Mouse (Mus musculus) embryonic facial prominence, embryonic 13.5 days (tissue): Measurements from ENCODE around the gene Lrig3. TPM values are rescaled to one million over a fixed set of nuclear protein-coding genes. Genes with fewer than 3 reads are reported as not detected.

Experiments used
- ATAC-seq: fragments of 200-750 bp; cut with Nextera tagmentation; 2 replicates; pipeline ENCODE4 v1.8.0; 2017; ENCODE audit warnings: low read depth; ENCODE audit not compliant: insufficient number of reproducible peaks, insufficient read depth, low FRiP score, low TSS enrichment
- H3K27ac ChIP-seq: fragments of 300-500 bp; sonication (generic); 2 replicates; pipeline ENCODE4 v1.5.1; 2015; ENCODE audit warnings: moderate library complexity, mild to moderate bottlenecking, inconsistent platforms
- H3K27me3 ChIP-seq: fragments of 300-500 bp; sonication (generic); 2 replicates; pipeline ENCODE4 v1.6.1; 2015; ENCODE audit warnings: mild to moderate bottlenecking, inconsistent platforms
- H3K36me3 ChIP-seq: fragments of 300-500 bp; sonication (generic); 2 replicates; pipeline ENCODE4 v1.6.1; 2015; ENCODE audit warnings: mild to moderate bottlenecking, inconsistent platforms
- H3K4me1 ChIP-seq: fragments of 300-500 bp; sonication (generic); 2 replicates; pipeline ENCODE4 v1.6.1; 2015; ENCODE audit warnings: inconsistent platforms
- H3K4me2 ChIP-seq: fragments of 300-500 bp; sonication (generic); 2 replicates; pipeline ENCODE4 v1.6.1; 2015; ENCODE audit warnings: moderate library complexity, mild to moderate bottlenecking, inconsistent platforms
- H3K4me3 ChIP-seq: fragments of 300-500 bp; sonication (generic); 2 replicates; pipeline ENCODE4 v1.5.1; 2015; ENCODE audit warnings: mild to moderate bottlenecking, inconsistent platforms
- H3K9ac ChIP-seq: fragments of 300-500 bp; sonication (generic); 2 replicates; pipeline ENCODE4 v1.6.1; 2015; ENCODE audit warnings: mild to moderate bottlenecking, inconsistent platforms
- H3K9me3 ChIP-seq: fragments of 300-500 bp; sonication (generic); 2 replicates; pipeline ENCODE4 v1.6.1; 2016; ENCODE audit warnings: inconsistent platforms
- WGBS: fragments of 180-500 bp; shearing (Covaris S2); methylation state at CpG from one replicate; pipeline ENCODE4 v1.1.7; 2015; ENCODE audit warnings: mixed read lengths; 5-methylcytosine and 5-hydroxymethylcytosine counted together
- polyA plus RNA-seq: library from polyadenylated mRNA; unstranded; fragments of >200 nt; fragmentation: Nextera tagmentation; extraction: Ambion mirVana; gene quantifications from 2 replicates; pipeline ENCODE4 v1.2.1, GENCODE M21; 2015

Gene Lrig3
- polyA plus RNA-seq, 1 experiment from 2014 or later: 37.4 TPM

DNA sequence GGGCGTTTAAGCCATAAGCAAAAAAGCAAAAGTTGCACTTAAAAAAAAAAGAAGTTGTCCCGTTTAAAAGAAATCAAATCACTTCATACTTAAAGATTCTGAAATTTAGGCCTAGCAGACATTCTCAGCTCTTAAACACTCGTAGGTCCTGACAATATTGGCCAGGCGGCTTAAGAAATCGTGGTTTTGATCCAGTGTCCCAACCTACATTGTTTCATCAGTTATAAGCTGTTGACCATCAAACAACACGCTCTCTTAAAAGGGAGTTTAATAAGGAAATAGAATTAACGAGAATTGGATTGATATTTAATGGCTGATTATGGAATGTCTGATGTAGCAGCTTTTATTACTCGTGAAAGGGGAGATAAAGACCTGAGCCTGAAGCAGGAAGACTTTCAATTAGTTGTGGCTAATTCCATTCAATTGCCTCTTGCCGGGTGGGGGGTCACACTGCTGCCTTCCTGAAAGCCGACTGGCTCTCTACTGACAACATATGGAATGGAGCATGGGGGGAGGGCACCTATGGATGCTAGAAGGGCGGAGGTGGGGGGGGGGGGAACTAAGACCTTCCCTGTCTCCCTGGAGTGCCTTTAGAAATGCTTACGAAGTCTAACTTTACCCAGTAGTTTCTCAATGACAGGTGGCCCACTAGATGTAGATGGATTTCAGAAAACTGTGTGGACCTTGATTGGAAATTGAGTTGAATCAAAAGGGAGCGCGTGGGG, 1.6 kb downstream of the Lrig3 start:
- peaks cover 30% of the 10 kb centered on the region for H3K4me1 ChIP-seq
- WGBS: 5% methylated on average over 14 of the region's 14 CpGs
- no peak for ATAC-seq
- H3K4me2 ChIP-seq: peak overlapping the region; percentile 64
- H3K9ac ChIP-seq: peak overlapping the region; percentile 100
- H3K4me3 ChIP-seq: peak overlapping the region; percentile 96
- H3K9me3 ChIP-seq: no peaks in the 10 kb centered on the region
- H3K27me3 ChIP-seq: no peaks in the 10 kb centered on the region
- peak overlapping the region; percentile 93 for H3K27ac ChIP-seq
- H3K36me3 ChIP-seq: peaks cover 3% of the 10 kb centered on the region

DNA sequence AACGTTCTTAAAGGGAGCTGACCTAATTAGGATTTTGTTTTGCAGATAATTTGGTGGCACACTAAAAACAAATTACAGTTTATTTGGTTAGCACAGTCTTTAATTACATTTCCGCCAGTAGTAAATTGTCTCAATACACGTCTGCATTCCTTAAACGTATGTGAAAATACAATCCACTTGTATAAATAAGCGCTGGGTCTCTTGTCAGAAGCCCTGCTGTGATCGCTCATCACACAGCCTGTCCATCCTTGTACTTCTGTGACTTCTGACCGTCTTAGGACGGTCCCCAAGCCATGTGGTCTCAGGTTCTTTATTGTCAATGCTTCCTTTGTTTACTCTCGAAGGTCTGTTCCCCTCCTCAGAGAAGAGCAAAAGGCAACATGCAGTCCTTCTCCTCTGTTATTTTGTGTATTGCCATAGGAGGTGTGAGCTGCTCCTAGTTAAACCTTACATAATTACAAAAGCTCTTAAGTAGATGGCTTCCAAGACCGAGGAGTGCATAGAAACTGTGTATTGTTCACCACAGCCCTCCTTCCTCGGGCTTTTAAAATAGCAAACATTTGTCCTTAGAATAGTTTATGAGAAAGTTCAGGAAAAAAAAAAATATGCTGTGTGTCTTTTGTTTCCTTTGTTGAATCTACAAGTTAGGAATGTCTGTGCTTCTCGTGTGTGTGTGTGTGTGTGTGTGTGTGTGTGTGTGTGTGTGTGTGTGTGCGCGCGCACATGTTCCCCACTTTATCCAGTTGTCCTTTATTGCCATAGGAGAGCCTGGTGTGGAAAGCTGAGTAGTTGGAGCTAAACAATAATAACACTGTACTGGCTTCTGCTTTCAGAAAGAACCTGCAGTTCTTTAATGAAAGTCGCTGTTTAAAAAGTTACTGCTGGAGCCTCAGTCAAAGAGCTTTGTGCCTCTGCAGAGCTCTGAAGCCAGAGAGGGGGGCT, 2.5 kb downstream of the Lrig3 start:
- Histone ChIP-seq H3K4me1 (peaks cover 35% of the 10 kb centered on the region), H3K27ac (peak overlapping the region; percentile 93), H3K36me3 (peaks cover 10% of the 10 kb centered on the region), H3K27me3 (no peaks in the 10 kb centered on the region), H3K9ac (peak overlapping the region; percentile 100), H3K9me3 (no peaks in the 10 kb centered on the region), H3K4me2 (peak overlapping the region; percentile 64), H3K4me3 (peak overlapping the region; percentile 96)
- 3% methylated on average over 16 of the region's 16 CpGs for WGBS
- ATAC-seq: no peak

DNA sequence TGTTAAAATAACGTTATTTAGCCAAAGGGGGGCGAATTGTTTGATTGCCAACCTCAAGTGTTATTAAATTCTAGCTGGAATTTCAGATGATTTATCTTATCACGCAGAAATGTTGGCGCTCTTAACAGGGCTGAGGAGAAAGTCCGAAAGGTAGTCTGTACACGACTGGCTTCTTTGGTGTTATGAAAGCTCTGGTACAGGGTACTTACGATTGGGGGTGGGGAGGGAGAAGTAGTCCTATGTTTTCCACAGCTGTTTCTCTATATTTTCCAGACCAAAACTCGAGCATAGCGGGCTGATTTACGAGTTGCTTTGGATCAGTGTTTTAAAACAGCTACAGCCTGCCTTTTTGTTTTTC, 3.1 kb downstream of the Lrig3 start:
- Histone ChIP-seq H3K4me2 (peak overlapping the region; percentile 64), H3K9me3 (no peaks in the 10 kb centered on the region), H3K4me1 (peaks cover 40% of the 10 kb centered on the region), H3K9ac (peak overlapping the region; percentile 100), H3K27ac (peak overlapping the region; percentile 93), H3K4me3 (peak overlapping the region; percentile 96), H3K36me3 (peaks cover 11% of the 10 kb centered on the region), H3K27me3 (no peaks in the 10 kb centered on the region)
- 10% methylated on average over 10 of the region's 10 CpGs for WGBS
- no peak for ATAC-seq

DNA sequence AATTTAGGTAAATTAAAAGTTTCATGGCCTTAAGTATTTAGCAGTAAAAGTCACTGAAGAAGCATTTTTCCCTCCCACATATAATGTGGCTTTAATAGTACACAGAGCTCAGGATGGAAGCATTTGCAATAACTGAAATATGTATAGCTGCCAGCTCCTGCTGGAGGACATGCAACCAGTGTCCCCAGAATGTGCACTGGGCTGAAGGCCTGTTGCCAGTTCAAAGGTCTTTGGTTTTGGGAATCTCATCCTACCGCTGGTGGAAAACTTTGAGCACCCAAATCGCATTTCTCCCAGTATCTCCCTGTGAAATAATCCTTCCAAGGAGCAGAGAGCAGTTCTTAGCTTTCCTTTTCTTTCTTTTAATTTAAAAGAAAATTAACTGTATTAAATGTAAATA, 4.1 kb downstream of the Lrig3 start:
- no peaks in the 10 kb centered on the region for H3K27me3 ChIP-seq

DNA sequence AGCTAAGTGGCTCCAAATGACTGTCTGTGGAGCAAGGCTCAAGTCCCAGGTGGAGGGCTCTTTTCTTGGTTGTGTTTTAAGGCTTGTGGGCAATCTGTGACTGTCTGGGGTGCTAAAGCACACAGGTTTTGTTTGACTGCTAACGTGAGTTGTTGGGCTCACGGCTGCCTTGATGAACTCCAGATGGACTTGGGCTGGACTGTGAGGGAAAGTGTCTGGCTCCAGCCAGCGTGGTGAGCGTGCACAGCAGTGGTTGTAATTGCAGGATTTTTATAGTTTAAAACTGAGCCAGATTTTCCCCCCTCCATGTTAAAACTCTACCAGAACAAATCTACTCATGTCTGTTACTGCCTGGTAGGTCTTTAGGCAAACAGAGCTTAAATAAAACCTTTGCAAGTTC, 4.5 kb downstream of the Lrig3 start:
- Histone ChIP-seq H3K27ac (peak overlapping the region; percentile 93), H3K36me3 (peaks cover 20% of the 10 kb centered on the region), H3K4me1 (peaks cover 39% of the 10 kb centered on the region), H3K9me3 (no peaks in the 10 kb centered on the region), H3K4me3 (peak overlapping the region; percentile 96), H3K9ac (peak overlapping the region; percentile 100), H3K27me3 (no peaks in the 10 kb centered on the region), H3K4me2 (peak overlapping the region; percentile 64)
- WGBS: 17% methylated on average over 4 of the region's 4 CpGs
- ATAC-seq: no peak

More for the DNA sequence above, 4.1 kb downstream of the Lrig3 start:
- no peak for ATAC-seq
- H3K4me2 ChIP-seq: peak overlapping the region; percentile 64
- H3K27ac ChIP-seq: peak overlapping the region; percentile 93
- H3K9ac ChIP-seq: peak overlapping the region; percentile 100
- no peaks in the 10 kb centered on the region for H3K9me3 ChIP-seq
- peak overlapping the region; percentile 96 for H3K4me3 ChIP-seq
- 51% methylated on average over 2 of the region's 2 CpGs for WGBS
- peaks cover 42% of the 10 kb centered on the region for H3K4me1 ChIP-seq
- H3K36me3 ChIP-seq: peaks cover 15% of the 10 kb centered on the region

DNA sequence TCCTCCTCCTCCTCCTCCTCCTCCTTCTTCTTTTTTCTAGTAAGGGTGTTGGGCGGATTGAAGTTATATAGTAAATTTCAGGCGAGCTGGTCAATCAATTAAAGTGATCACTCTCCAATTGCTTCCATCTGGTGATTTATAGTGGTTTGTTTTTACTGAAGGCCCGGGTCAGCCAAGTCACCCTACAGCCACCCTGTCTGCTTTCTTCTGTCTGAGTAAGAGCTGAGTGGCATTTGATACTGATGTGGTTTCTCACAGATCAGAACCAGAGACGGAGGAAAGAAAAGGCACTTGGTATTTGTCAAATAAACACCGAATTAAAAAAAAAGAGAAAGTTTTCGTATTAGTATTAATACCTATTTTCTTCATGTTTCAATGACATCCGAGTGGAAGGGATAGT, 7.8 kb downstream of the Lrig3 start:
- Histone ChIP-seq H3K4me1 (peaks cover 41% of the 10 kb centered on the region), H3K27me3 (no peaks in the 10 kb centered on the region), H3K36me3 (peaks cover 48% of the 10 kb centered on the region), H3K9ac (no peak overlapping the region), H3K4me3 (no peak overlapping the region), H3K4me2 (no peak overlapping the region), H3K27ac (no peak overlapping the region), H3K9me3 (no peaks in the 10 kb centered on the region)
- no peak for ATAC-seq
- WGBS: 30% methylated on average over 7 of the region's 7 CpGs

DNA sequence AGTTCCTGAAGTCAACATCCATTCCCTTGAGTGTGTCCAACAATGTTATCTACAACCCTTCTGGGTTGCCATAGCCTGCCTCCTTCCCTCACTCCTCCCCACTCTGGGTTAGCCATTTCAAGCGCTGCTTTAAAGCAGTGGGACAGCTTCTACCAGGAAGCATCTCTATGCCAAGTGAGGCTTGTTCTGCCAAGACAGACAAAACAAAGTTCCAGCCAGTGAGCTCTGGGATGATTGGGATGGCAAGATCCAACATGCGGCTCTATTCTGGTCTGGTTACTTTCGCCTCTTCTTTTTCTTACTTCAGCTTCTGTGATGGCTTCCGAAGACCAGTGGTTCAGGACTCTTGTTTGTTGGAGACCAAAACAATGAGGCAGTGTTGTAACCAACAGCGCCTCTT, 16.0 kb downstream of the Lrig3 start:
- Histone ChIP-seq H3K4me1 (peaks cover 42% of the 10 kb centered on the region), H3K27ac (no peak overlapping the region), H3K27me3 (no peaks in the 10 kb centered on the region), H3K9ac (no peak overlapping the region), H3K4me3 (no peak overlapping the region), H3K9me3 (no peaks in the 10 kb centered on the region), H3K4me2 (no peak overlapping the region), H3K36me3 (peaks cover 59% of the 10 kb centered on the region)
- WGBS: 81% methylated on average over 5 of the region's 5 CpGs
- no peak for ATAC-seq

DNA sequence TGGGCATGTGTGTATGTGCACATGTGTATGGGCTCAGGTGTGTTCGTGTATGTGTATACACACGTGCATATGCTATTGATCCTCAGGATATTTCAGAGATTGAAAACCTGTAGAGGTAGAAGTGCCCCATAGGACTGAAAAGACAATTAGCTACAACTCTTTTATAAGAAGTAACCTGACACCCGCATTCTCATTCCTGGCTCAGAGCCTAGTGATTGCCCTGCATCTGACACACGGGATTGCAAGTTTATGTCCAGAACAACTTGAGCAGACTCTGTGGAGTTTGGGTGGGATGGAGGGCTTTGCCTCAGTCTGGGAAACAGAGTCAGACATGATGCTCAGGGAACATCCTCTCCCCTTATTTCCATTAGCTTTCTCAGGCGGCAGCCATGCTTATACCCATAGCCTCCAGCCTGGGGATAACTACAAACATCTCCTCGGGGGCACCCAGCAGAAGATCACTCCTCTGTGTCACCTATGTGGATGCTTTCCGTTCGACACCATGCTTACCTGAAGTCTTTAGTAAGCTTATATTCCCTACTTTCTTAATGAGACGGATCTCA, 18.6 kb downstream of the Lrig3 start:
- H3K4me2 ChIP-seq: no peak overlapping the region
- 64% methylated on average over 9 of the region's 9 CpGs for WGBS
- no peaks in the 10 kb centered on the region for H3K9me3 ChIP-seq
- H3K9ac ChIP-seq: no peak overlapping the region
- no peaks in the 10 kb centered on the region for H3K27me3 ChIP-seq
- no peak overlapping the region for H3K4me3 ChIP-seq
- no peak overlapping the region for H3K27ac ChIP-seq
- peaks cover 57% of the 10 kb centered on the region for H3K4me1 ChIP-seq
- 0 out of 2 replicates have a peak, but pooled peaks have one; percentile 34 for ATAC-seq
- peaks cover 59% of the 10 kb centered on the region for H3K36me3 ChIP-seq

DNA sequence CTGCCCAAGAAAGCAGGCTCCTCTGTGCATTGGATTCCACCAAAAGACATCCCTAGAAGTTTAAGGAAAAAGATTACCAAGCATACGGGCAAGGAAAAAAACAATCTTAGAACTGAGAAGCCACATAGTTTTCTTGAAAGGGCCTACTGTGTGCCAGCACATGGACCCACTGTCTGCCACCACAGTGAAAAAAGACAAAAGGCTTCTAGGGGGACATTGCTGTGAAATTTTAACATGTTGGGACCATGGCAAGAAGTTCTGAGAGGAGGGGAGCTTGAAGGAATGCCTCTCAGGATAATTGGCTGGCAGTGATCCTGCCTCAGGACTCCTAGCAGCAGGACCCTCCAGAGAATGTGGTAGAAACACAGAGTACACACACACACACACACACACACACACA, 19.8 kb downstream of the Lrig3 start:
- Histone ChIP-seq H3K9ac (no peak overlapping the region), H3K4me3 (no peak overlapping the region), H3K4me2 (no peak overlapping the region), H3K36me3 (peaks cover 61% of the 10 kb centered on the region), H3K9me3 (no peaks in the 10 kb centered on the region), H3K27me3 (no peaks in the 10 kb centered on the region), H3K4me1 (peaks cover 65% of the 10 kb centered on the region), H3K27ac (no peak overlapping the region; the same call in 1 of the 2 replicates)
- WGBS: 80% methylated on average over 1 of the region's 1 CpGs
- no peak for ATAC-seq

DNA sequence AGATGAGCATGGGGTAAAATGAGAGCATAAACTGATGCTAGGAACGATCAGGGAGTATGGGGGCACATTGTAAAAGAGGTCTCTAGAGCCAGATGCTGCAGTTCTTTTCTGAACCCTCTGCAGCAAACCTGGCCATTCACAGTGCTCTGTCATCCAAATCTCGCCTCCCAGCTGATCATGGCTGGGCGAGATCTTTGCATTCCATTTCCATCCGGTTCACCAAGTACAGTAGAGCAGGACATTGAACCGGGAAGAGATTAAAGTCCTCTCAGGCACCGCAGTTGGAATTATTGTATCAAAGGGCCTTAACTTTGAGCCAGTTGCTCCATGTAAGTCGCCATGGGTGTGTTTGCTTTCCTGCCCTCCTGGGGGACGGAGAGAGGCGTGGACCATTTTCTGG, 20.5 kb downstream of the Lrig3 start:
- Histone ChIP-seq H3K27ac (no peak overlapping the region), H3K9ac (no peak overlapping the region), H3K27me3 (no peaks in the 10 kb centered on the region), H3K4me1 (peaks cover 68% of the 10 kb centered on the region), H3K4me3 (no peak overlapping the region), H3K9me3 (no peaks in the 10 kb centered on the region), H3K36me3 (peaks cover 55% of the 10 kb centered on the region), H3K4me2 (no peak overlapping the region)
- 84% methylated on average over 9 of the region's 9 CpGs for WGBS
- ATAC-seq: no peak

DNA sequence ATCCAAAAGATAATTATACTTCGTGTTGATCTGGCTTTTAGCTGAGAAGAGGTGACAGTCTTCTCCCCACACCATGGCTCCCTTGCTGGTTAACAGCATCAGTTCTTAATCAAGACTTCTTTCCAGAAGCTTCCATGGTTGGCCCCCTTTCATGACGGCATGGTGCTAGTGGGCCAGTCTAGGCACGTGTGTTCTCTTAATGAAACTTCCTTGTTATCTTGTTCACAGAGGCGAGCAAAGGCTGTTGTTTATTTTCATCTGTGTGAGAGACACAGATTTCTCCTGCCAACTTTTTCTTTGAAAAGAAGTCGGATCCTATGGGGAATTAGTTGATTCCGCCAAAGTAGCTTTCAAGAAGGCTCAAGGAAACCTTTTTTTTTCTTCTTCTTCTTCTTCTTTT, 21.3 kb downstream of the Lrig3 start:
- WGBS: 56% methylated on average over 6 of the region's 6 CpGs
- Histone ChIP-seq H3K4me2 (no peak overlapping the region), H3K4me3 (no peak overlapping the region), H3K4me1 (peaks cover 77% of the 10 kb centered on the region), H3K9me3 (no peaks in the 10 kb centered on the region), H3K27me3 (no peaks in the 10 kb centered on the region), H3K27ac (no peak overlapping the region), H3K9ac (no peak overlapping the region), H3K36me3 (peaks cover 46% of the 10 kb centered on the region)
- no peak for ATAC-seq
